Mouse (Mus musculus): Measurements from ENCODE around the gene Ipo4.
A peak's percentile ranks its signal among the peaks of the same experiment; 100 is the strongest.

Gene Ipo4

GRCm38 (mm10) chr14:55635523-55636007 is at the start of gene Ipo4:
Ipo4 (minus strand) TSS chr14:55635957.
- DNase-seq: peak; percentile 95

GRCm38 (mm10) chr14:55682118-55682493 is 46.3 kb upstream of the Ipo4 start:
- no peak for DNase-seq

GRCm38 (mm10) chr14:55681160-55682117 is 45.7 kb upstream of the Ipo4 start, which contains the start of gene Tinf2:
Tinf2 (minus strand) TSS chr14:55681820.
- DNase-seq: peak; percentile 97

- no peak for DNase-seq
Measured at GRCm38 (mm10) chr14:55677615-55678014, 41.9 kb upstream of the Ipo4 start.

GRCm38 (mm10) chr14:55672741-55673060 is 36.9 kb upstream of the Ipo4 start:
- no peak for DNase-seq

- peak; percentile 98 for DNase-seq
Measured at GRCm38 (mm10) chr14:55671833-55672740, 36.3 kb upstream of the Ipo4 start, which contains the start of the genes Gmpr2 and Nedd8. Gmpr2 (plus strand) TSS chr14:55671941. Nedd8 (minus strand) TSS chr14:55672124.

- DNase-seq: no peak
Measured at GRCm38 (mm10) chr14:55671486-55671832, 35.7 kb upstream of the Ipo4 start.

- no peak for DNase-seq
Measured at GRCm38 (mm10) chr14:55660636-55661035, 24.9 kb upstream of the Ipo4 start.

GRCm38 (mm10) chr14:55659960-55660573 is 24.3 kb upstream of the Ipo4 start, which contains the start of gene Mdp1:
Mdp1 (minus strand) TSS chr14:55660508.
- peak; percentile 94 for DNase-seq

GRCm38 (mm10) chr14:55658011-55658410 is 22.3 kb upstream of the Ipo4 start:
- DNase-seq: no peak

GRCm38 (mm10) chr14:55656935-55657334 is 21.2 kb upstream of the Ipo4 start:
- no peak for DNase-seq

- no peak for DNase-seq
Measured at GRCm38 (mm10) chr14:55651528-55651927, 15.8 kb upstream of the Ipo4 start.

GRCm38 (mm10) chr14:55649884-55650283 is 14.1 kb upstream of the Ipo4 start, which contains the start of gene Tssk4:
Tssk4 (plus strand) TSS chr14:55650184.
- DNase-seq: no peak

GRCm38 (mm10) chr14:55644261-55644888 is 8.6 kb upstream of the Ipo4 start:
- DNase-seq: no peak

GRCm38 (mm10) chr14:55643060-55643907 is 7.5 kb upstream of the Ipo4 start, which contains the start of gene Tm9sf1:
Tm9sf1 (minus strand) TSS chr14:55643806.
- peak; percentile 91 for DNase-seq

GRCm38 (mm10) chr14:55642679-55643059 is 6.9 kb upstream of the Ipo4 start:
- DNase-seq: no peak

- no peak for DNase-seq
Measured at GRCm38 (mm10) chr14:55641291-55641690, 5.5 kb upstream of the Ipo4 start.

GRCm38 (mm10) chr14:55640816-55641215 is 5.1 kb upstream of the Ipo4 start:
- DNase-seq: no peak

GRCm38 (mm10) chr14:55637795-55638194 is 2.0 kb upstream of the Ipo4 start, which contains the start of gene Gm49378:
Gm49378 (minus strand) TSS chr14:55637895.
- DNase-seq: no peak

GRCm38 (mm10) chr14:55634874-55635522 is 759 bp downstream of the Ipo4 start:
- no peak for DNase-seq

- DNase-seq: peak; percentile 39
Measured at GRCm38 (mm10) chr14:55629312-55629711, 6.4 kb downstream of the Ipo4 start.
